Comparison of ENCODE assay signal across 49 mouse cellular contexts in the genomic region with DNA sequence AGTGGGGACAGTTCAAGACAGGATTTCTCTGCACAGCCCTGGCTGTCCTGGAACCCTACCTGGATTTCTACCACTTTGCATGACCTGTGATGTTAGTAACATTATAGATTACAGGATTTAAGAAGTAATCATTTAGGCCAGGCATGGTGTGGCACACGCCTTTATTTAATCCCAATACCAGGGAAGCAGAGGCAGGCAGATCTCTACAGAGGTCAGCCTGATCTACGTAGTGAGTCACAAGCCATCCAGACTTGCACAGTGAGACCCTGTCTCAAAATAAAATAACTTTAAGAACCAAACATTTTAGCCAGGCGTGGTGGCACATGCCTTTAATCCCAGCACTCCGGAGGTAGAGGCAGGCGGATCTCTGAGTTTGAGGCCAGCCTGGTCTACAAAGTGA. TPM values are rescaled to one million over a fixed set of nuclear protein-coding genes. Genes with fewer than 3 reads are reported as not detected.
"Had no signal": no experiment of that assay in that cellular context is flagged by ENCODE, and none has a peak within 500 bp of the region (broad histone marks: within the 10 kb centered on the region; RNA-seq: fewer than 3 reads in every experiment).

No protein-coding gene starts in this region.

- H3K9me3 ChIP-seq: heart, embryonic 10.5 days; heart, embryonic 12.5 days; heart, embryonic 13.5 days; heart, embryonic 15.5 days; hindbrain, embryonic 10.5 days; hindbrain, embryonic 12.5 days; hindbrain, embryonic 13.5 days; hindbrain, embryonic 15.5 days; intestine, embryonic 15.5 days; kidney, embryonic 15.5 days had no signal

- H3K4me3 ChIP-seq: heart, embryonic 10.5 days; heart, embryonic 12.5 days; heart, embryonic 13.5 days; heart, embryonic 15.5 days; hindbrain, embryonic 10.5 days; hindbrain, embryonic 12.5 days; hindbrain, embryonic 13.5 days; hindbrain, embryonic 15.5 days; intestine, embryonic 15.5 days; kidney, embryonic 15.5 days; layer of hippocampus, adult 2 months had no signal

- H3K27ac ChIP-seq: heart, embryonic 10.5 days; heart, embryonic 13.5 days; heart, embryonic 15.5 days; hindbrain, embryonic 10.5 days; hindbrain, embryonic 12.5 days; hindbrain, embryonic 13.5 days; hindbrain, embryonic 14.5 days; hindbrain, embryonic 15.5 days; hindbrain, postnatal 0 days; intestine, embryonic 15.5 days; kidney, embryonic 15.5 days; kidney, postnatal 0 days; layer of hippocampus, adult 2 months had no signal

- H3K27me3 ChIP-seq: heart, embryonic 12.5 days; heart, embryonic 13.5 days; heart, embryonic 15.5 days; hindbrain, embryonic 12.5 days; hindbrain, embryonic 13.5 days; hindbrain, embryonic 15.5 days; intestine, embryonic 15.5 days; kidney, embryonic 15.5 days had no signal

- H3K4me2 ChIP-seq: heart, embryonic 11.5 days; heart, embryonic 12.5 days; heart, embryonic 13.5 days; heart, embryonic 15.5 days; hindbrain, embryonic 12.5 days; hindbrain, embryonic 13.5 days; hindbrain, embryonic 14.5 days; hindbrain, embryonic 15.5 days; intestine, embryonic 15.5 days; kidney, embryonic 15.5 days had no signal

- H3K9ac ChIP-seq: heart, embryonic 12.5 days; heart, embryonic 13.5 days; heart, embryonic 15.5 days; hindbrain, embryonic 12.5 days; hindbrain, embryonic 13.5 days; hindbrain, embryonic 14.5 days; hindbrain, embryonic 15.5 days; intestine, embryonic 15.5 days; kidney, embryonic 15.5 days had no signal

- H3K4me1 ChIP-seq: heart, embryonic 10.5 days; heart, embryonic 15.5 days; hindbrain, embryonic 12.5 days; hindbrain, embryonic 13.5 days; hindbrain, embryonic 15.5 days; intestine, embryonic 15.5 days; kidney, embryonic 15.5 days had no signal

- ATAC-seq: hindbrain, embryonic 16.5 days; hindbrain, postnatal 0 days; inflammation-experienced regulatory T-cells, adult 6 months; intestine, embryonic 15.5 days; intestine, embryonic 16.5 days; intestine, postnatal 0 days had no signal

- DNase-seq: heart, postnatal 10 days; heart, postnatal 14 days; heart, postnatal 36 days; kidney, adult 11 months; kidney, adult 18-20 months; kidney, adult 2 months; kidney, adult 8-10 months; kidney, adult 9 months; kidney, postnatal 10 days; kidney, postnatal 14 days; kidney, postnatal 25 days; kidney, postnatal 36 days; kidney, postnatal 4 days; layer of hippocampus, adult 9-11 months; layer of hippocampus, postnatal 36 days had no signal

RNA-seq across cellular contexts. Expression of a gene that starts 14.8 kb away (rescaled TPM):
- total RNA-seq: heart, postnatal 10 days; heart, postnatal 14 days; heart, postnatal 25 days; heart, postnatal 36 days; hematopoietic stem cell, adult 5-6 weeks; hindbrain, postnatal 0 days; layer of hippocampus, adult 18-20 months; layer of hippocampus, adult 2 months; layer of hippocampus, adult 8-10 months; layer of hippocampus, postnatal 10 days; layer of hippocampus, postnatal 14 days; layer of hippocampus, postnatal 25 days; layer of hippocampus, postnatal 36 days; left cerebral cortex, adult 18-20 months had no signal
- polyA plus RNA-seq: heart, embryonic 10.5 days; heart, embryonic 11.5 days; heart, embryonic 12.5 days; heart, embryonic 13.5 days; heart, embryonic 14.5 days; heart, embryonic 15.5 days; heart, embryonic 16.5 days; heart, postnatal 0 days; hindbrain, embryonic 10.5 days; hindbrain, embryonic 11.5 days; hindbrain, embryonic 12.5 days; hindbrain, embryonic 13.5 days; hindbrain, embryonic 14.5 days; hindbrain, embryonic 15.5 days; hindbrain, embryonic 16.5 days; hindbrain, postnatal 0 days; inflammation-experienced regulatory T-cells, adult 6 months; intestine, embryonic 14.5 days; kidney, adult 2 months; kidney, embryonic 14.5 days; kidney, embryonic 15.5 days; kidney, embryonic 16.5 days; kidney, postnatal 0 days had no signal
